Mouse (Mus musculus): ENCODE results near the gene Brpf3. TPM values are rescaled to one million over a fixed set of nuclear protein-coding genes. Genes with fewer than 3 reads are reported as not detected.
A peak's percentile ranks its signal among the peaks of the same experiment; 100 is the strongest.
"Not testable (repeated sequence)": the region's sequence is repeated elsewhere in the genome, so short reads cannot be mapped to it uniquely, and the experiment has no call there.

The Brpf3 gene
- polyA plus RNA-seq, 1 experiment: 44.3 TPM

DNA sequence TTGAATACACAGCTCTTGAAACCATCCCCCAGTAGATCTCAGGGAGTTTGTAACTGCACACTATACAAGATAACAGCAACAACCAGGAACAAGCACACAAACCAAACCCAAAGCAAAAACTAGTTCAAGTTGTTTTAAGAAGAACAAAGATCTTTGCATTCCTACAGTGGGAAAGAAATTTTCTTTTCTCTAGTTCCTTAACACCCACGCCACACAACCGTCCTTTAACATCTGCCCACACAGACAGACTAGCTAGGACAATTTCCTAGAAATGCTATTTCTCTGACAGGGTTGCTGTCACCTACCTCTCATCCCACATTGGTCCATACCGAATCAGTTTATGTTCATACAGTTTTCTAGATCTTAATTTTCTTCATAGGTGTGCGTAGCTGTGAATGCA, 3.9 kb upstream of the Brpf3 start:
- peak in 1 of 2 experiments; percentile 34 for DNase-seq (ENCODE audit: extremely low spot score in 1 of 2, low spot score in 1 of 2)

GRCm38 (mm10) chr17:28799291-28800160, 1.4 kb upstream of the Brpf3 start:
- DNase-seq (ENCODE audit: extremely low spot score in 1 of 2, low spot score in 1 of 2): no peak

GRCm38 (mm10) chr17:28800281-28800670, 614 bp upstream of the Brpf3 start:
- no peak for DNase-seq (ENCODE audit: extremely low spot score in 1 of 2, low spot score in 1 of 2)

DNA sequence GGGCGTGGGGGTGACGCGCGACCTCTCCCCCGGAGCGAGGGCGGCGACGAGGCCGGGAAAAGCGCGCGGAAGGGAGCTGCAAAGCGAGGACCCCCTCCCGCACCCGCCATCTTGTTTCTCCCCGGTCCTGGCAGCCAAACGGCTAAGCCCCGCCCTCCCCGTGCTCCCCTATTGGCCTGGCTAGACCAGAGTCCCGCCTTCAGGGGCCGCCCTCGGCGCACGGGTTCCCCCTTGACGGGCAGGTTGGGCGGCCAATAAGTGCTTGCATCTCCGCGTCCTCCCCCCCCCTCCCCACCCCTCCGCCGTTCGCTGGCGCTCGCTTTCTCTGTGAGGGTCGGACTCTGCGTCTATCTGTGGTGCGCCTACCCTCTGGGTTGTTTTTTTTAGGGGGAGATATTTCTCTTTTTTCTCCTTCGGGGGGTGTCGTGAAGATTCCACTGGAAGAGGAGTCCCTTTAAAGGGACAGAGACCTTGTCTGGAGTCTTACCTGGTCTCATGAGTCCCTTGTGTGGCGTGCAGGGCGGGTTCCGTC, 650 bp downstream of the Brpf3 start:
- peak; percentile 94 to 98 for DNase-seq (ENCODE audit: extremely low spot score in 1 of 2, low spot score in 1 of 2)

DNA sequence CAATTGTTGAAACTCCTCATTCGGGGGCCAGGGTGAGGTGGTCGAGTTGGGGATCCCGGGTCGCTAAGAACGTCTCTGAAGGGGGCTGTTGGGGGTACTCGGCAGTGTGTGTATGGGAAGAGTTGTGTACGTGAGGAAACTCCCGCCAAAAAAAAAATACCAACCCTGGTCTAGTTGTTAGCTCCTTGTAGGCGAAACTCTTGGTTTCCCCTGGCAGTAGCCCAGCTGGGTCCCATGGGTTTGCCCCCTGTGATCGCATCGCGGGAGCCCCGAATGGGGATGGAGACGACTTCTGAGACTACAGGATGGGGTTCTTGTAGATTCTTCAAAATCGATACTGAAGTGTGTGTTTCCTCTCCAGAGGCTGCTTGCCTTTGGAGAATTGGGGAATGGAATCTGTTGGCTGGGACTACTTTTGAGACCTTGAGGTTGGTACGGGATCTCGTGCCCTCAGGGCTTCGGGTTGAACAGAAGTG, 1.2 kb downstream of the Brpf3 start:
- no peak for DNase-seq (ENCODE audit: extremely low spot score in 1 of 2, low spot score in 1 of 2)

DNA sequence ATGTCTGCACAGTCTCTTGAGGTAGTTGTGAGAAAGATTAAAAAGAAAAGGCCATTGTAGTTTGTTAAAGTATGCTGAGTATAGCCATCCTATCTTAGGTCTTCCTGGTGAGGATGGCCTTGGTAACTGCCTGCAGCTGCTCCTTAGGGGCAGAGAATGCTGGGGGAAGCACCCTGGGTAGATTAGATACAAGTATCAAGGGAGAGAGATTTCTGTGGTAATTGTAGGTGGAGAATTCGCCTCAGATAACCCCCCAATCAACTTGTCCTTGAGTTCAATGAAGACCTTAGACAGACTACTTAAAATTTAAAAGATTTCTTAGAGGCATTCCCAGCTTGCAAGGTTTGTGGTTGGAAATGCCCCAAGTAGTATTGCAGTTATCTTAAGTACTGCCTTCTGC, 2.4 kb downstream of the Brpf3 start:
- no peak for DNase-seq (ENCODE audit: extremely low spot score in 1 of 2, low spot score in 1 of 2)

GRCm38 (mm10) chr17:28804973-28805372, 4.1 kb downstream of the Brpf3 start:
- no peak for DNase-seq (ENCODE audit: extremely low spot score in 1 of 2, low spot score in 1 of 2)

DNA sequence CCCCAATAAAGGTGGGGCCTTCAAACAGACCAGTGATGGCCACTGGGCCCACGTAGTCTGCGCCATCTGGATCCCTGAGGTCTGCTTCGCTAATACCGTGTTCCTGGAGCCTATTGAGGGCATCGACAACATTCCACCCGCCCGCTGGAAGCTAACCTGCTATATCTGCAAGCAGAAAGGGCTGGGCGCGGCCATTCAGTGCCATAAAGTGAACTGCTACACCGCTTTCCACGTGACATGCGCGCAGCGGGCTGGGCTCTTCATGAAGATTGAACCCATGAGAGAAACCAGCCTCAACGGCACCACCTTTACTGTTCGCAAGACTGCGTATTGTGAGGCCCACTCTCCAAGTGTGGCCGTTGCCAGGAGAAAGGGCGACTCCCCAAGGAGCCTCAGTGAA, 5.9 kb downstream of the Brpf3 start:
- no peak for DNase-seq (ENCODE audit: extremely low spot score in 1 of 2, low spot score in 1 of 2)

GRCm38 (mm10) chr17:28808714-28809113, 7.8 kb downstream of the Brpf3 start:
- DNase-seq (ENCODE audit: extremely low spot score in 1 of 2, low spot score in 1 of 2): no peak

- DNase-seq (ENCODE audit: extremely low spot score in 1 of 2, low spot score in 1 of 2): no peak
Measured at GRCm38 (mm10) chr17:28809175-28809831, 8.4 kb downstream of the Brpf3 start.

DNA sequence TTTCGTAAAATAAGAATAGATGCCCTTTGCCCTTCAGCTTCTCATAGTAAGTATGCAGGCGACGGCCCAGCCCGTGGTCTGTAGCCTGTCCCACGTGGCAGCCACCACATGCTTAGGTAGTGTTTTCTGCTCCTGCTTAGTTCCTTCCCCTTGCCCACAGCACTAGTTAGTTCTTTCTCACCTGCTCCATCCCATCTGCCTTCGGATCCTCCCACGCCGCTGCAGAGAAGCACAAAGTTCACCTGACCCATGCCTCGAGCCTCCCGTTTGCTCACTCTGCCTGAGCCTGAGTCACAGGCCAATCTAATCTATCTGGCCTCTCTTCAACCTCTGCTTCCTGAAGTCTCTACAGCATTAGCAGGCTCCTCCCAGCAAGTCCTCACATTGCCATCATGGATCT, 11.5 kb downstream of the Brpf3 start:
- DNase-seq (ENCODE audit: extremely low spot score in 1 of 2, low spot score in 1 of 2): no peak

- no peak for DNase-seq (ENCODE audit: extremely low spot score in 1 of 2, low spot score in 1 of 2)
Measured at GRCm38 (mm10) chr17:28814529-28815097, 13.7 kb downstream of the Brpf3 start.

- no peak for DNase-seq (ENCODE audit: extremely low spot score in 1 of 2, low spot score in 1 of 2)
Measured at GRCm38 (mm10) chr17:28815384-28816004, 14.6 kb downstream of the Brpf3 start.

DNA sequence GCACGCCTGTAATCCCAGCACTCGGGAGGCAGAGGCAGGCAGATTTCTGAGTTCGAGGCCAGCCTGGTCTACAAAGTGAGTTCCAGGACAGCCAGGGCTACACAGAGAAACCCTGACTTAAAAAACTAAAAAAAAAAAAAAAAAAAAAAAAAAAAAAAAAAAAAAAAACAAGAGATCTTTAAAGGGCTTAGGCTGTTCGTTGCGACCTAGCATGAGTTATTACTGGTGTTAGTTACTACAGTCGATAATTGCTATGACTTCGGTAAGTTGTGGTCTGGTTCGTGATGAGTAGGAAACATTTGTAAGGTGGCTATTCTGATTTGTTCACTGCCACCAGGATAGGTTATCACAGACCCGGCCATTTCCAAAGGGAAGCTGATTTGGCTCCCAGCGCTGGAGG, 15.4 kb downstream of the Brpf3 start:
- not testable (repeated sequence) for DNase-seq (ENCODE audit: extremely low spot score in 1 of 2, low spot score in 1 of 2)

DNA sequence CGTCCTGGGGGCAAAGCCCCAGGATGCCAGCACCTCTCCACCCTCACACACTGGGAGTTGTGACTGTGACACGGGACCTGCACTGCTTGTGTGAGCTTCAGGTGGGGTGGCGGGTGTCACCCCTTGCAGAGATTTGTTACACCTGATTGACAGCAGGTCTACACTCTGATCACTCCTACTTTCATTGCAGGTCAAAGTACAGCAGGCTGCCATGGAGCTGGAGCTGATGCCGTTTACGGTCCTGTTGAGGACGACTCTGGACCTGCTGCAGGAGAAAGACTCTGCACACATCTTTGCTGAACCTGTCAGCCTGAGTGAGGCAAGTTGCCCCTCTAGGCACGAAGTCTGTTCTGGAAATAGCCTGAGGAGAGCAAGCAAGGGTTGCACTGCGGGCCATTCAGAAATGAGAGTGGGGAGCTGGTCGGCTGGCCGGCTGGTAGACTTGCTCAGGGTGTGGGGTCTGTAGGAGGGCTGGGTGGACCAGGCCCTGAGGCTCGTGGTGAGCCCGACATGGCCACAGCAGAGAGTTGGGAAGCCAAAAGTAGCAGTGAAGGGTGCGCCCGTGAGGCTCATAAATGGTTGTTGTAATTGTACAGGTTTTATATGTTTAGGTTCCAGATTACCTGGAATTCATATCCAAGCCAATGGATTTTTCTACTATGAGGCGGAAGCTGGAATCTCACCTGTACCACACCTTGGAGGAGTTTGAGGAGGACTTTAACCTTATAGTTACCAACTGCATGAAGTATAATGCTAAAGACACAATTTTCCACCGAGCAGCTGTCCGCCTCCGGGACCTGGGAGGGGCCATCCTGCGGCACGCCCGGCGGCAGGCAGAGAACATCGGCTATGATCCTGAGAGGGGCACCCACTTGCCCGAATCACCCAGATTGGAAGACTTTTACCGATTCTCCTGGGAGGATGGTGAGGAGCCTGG, 16.3 kb downstream of the Brpf3 start:
- DNase-seq (ENCODE audit: extremely low spot score in 1 of 2, low spot score in 1 of 2): no peak

GRCm38 (mm10) chr17:28820189-28820588, 19.3 kb downstream of the Brpf3 start:
- no peak for DNase-seq (ENCODE audit: extremely low spot score in 1 of 2, low spot score in 1 of 2)

DNA sequence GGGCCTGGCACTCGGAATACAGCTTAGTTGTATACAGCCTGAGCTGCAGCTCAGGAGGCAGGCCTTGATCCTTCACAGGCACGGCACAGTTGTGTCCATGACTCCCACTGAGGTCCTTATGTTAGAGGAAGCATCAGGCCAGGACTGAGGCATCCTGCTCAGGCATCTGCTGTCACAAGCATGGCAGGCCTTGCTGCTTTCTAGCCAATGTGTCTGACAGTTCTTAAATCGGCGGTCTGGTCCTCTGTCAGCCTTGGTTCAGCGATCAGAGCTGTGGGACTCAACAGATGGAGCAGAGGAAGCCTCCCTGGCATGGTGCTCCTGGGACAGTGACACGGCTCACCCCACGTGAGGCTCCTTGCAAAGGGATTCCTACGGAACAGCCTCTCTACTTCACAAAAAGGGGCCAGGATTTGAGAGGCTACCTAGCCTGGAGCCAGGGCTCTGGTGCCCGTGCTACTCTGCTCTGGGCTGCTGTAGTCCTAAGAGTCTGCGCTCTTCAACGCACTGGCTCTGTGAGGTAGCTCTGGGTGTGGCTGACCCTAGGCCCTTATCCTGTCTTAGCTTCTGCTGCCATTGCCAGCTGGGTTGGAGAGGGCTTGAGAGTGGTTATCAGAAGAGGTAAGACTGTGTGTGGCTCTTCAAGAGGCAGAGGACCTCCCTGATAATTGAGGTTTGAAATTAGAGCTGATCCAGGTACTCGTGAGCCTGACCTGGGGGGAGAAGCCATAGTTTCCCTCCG, 22.3 kb downstream of the Brpf3 start:
- DNase-seq (ENCODE audit: extremely low spot score in 1 of 2, low spot score in 1 of 2): no peak

DNA sequence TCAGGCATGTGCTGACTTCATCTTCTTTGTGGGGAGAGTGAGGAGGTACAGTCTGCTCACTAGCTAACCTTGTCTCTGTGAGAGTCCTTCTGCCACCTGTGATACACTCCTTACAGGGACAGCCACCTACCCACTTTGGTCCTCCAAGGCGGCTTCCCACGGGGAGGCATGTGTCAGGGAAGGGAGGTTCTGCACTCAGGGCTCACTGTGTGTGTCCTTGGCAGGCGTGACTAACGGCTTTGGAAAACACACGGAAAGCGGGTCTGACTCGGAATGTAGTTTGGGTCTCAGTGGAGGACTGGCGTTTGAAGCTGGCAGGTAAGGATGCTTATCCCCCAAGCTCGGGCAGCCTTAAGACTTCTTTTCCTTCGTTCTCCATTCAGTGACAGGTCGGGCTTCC, 22.9 kb downstream of the Brpf3 start:
- no peak for DNase-seq (ENCODE audit: extremely low spot score in 1 of 2, low spot score in 1 of 2)

DNA sequence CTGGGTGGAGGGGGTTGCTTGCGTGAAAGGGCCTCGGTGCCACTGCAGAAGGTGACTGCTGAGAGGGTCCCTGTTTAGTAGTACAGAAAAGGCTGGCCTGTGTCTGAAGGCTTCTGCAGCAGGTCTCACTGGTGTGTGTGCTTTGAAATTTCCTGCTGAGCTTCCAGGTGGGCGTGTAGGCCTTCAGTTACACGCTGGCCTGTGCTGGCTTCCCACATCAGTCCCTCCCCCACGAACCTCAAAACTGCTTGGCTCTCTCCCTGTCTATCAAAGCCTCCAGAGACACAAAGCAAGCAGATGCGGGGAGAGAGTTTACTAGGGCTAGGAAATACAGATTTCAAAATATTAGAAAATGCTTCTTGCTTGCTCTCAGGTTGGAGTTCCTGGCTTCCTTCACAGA, 24.0 kb downstream of the Brpf3 start:
- peak; percentile 58 to 71 for DNase-seq (ENCODE audit: extremely low spot score in 1 of 2, low spot score in 1 of 2)
